Mouse (Mus musculus): ENCODE results near the gene Tmem144.

Gene Tmem144

GRCm38 (mm10) chr3:79858221-79858620, 5.6 kb upstream of the Tmem144 start:
- no peak for DNase-seq

- no peak for DNase-seq
These were observed 5.2 kb upstream of the Tmem144 start for GRCm38 (mm10) chr3:79857780-79858179.

GRCm38 (mm10) chr3:79852108-79852507, 465 bp downstream of the Tmem144 start:
- no peak for DNase-seq

- no peak for DNase-seq
These were observed 1.9 kb downstream of the Tmem144 start for GRCm38 (mm10) chr3:79850656-79851055.

- peak; percentile 91 for DNase-seq
These were observed 3.0 kb downstream of the Tmem144 start for GRCm38 (mm10) chr3:79849621-79850020.

GRCm38 (mm10) chr3:79848841-79849240, 3.7 kb downstream of the Tmem144 start:
- DNase-seq: no peak

- no peak for DNase-seq
These were observed 5.9 kb downstream of the Tmem144 start for GRCm38 (mm10) chr3:79846633-79847032.

- no peak for DNase-seq
These were observed 8.6 kb downstream of the Tmem144 start for GRCm38 (mm10) chr3:79843999-79844398.

- DNase-seq: peak; percentile 83
These were observed 10.0 kb downstream of the Tmem144 start for GRCm38 (mm10) chr3:79842616-79843016.

- DNase-seq: peak; percentile 88
These were observed 10.4 kb downstream of the Tmem144 start for GRCm38 (mm10) chr3:79842165-79842564.

- peak; percentile 34 for DNase-seq
These were observed 11.1 kb downstream of the Tmem144 start for GRCm38 (mm10) chr3:79841475-79841874.

GRCm38 (mm10) chr3:79838751-79839150, 13.8 kb downstream of the Tmem144 start:
- peak; percentile 10 for DNase-seq

GRCm38 (mm10) chr3:79829289-79829688, 23.3 kb downstream of the Tmem144 start:
- DNase-seq: no peak

GRCm38 (mm10) chr3:79825067-79825780, 27.3 kb downstream of the Tmem144 start:
- no peak for DNase-seq

GRCm38 (mm10) chr3:79823176-79823575, 29.4 kb downstream of the Tmem144 start:
- DNase-seq: no peak

GRCm38 (mm10) chr3:79821131-79821530, 31.4 kb downstream of the Tmem144 start:
- DNase-seq: no peak

- no peak for DNase-seq
These were observed 34.2 kb downstream of the Tmem144 start for GRCm38 (mm10) chr3:79818202-79818995.

GRCm38 (mm10) chr3:79816229-79816628, 36.3 kb downstream of the Tmem144 start:
- no peak for DNase-seq

- DNase-seq: peak; percentile 64
These were observed 38.6 kb downstream of the Tmem144 start for GRCm38 (mm10) chr3:79813814-79814490.

GRCm38 (mm10) chr3:79812042-79812441, 40.5 kb downstream of the Tmem144 start:
- no peak for DNase-seq

GRCm38 (mm10) chr3:79811632-79812031, 40.9 kb downstream of the Tmem144 start:
- DNase-seq: peak; percentile 25

GRCm38 (mm10) chr3:79810563-79810962, 42.0 kb downstream of the Tmem144 start:
- no peak for DNase-seq

- peak; percentile 59 for DNase-seq
These were observed 43.4 kb downstream of the Tmem144 start for GRCm38 (mm10) chr3:79809180-79809567.
